Mouse (Mus musculus) lung, embryonic 14.5 days (tissue): Measurements from ENCODE around the gene Aff3. TPM values are rescaled to one million over a fixed set of nuclear protein-coding genes. Genes with fewer than 3 reads are reported as not detected.

Source experiments
- ATAC-seq: fragments of 200-750 bp; cut with Nextera tagmentation; 2 replicates; pipeline ENCODE4 v1.8.0; 2017; ENCODE audit warnings: mild to moderate bottlenecking, moderate TSS enrichment, moderate library complexity; ENCODE audit not compliant: insufficient read depth
- DNase-seq: peaks from one replicate; pipeline ENCODE4 v3.0.0-alpha.2; 2015
- H3K27ac ChIP-seq: fragments of 300-500 bp; sonication (generic); 2 replicates; pipeline ENCODE4 v1.5.1; 2014; ENCODE audit warnings: low read depth, mild to moderate bottlenecking, moderate library complexity
- H3K27me3 ChIP-seq: fragments of 300-500 bp; sonication (generic); 2 replicates; pipeline ENCODE4 v1.6.1; 2014; ENCODE audit warnings: low read length, control low read depth; ENCODE audit not compliant: insufficient read depth
- H3K36me3 ChIP-seq: fragments of 300-500 bp; sonication (generic); 2 replicates; pipeline ENCODE4 v1.6.1; 2014; ENCODE audit warnings: control low read depth; ENCODE audit not compliant: insufficient read depth
- H3K4me1 ChIP-seq: fragments of 300-500 bp; sonication (generic); 2 replicates; pipeline ENCODE4 v1.6.1; 2014; ENCODE audit warnings: antibody characterized with exemption, control low read depth; ENCODE audit not compliant: insufficient read depth
- H3K4me2 ChIP-seq: fragments of 300-500 bp; sonication (generic); 2 replicates; pipeline ENCODE4 v1.6.1; 2014; ENCODE audit warnings: mild to moderate bottlenecking
- H3K4me3 ChIP-seq: fragments of 300-500 bp; sonication (generic); 2 replicates; pipeline ENCODE4 v1.5.1; 2014; ENCODE audit warnings: low read depth, low read length
- H3K9ac ChIP-seq: fragments of 300-500 bp; sonication (generic); 2 replicates; pipeline ENCODE4 v1.6.1; 2014
- H3K9me3 ChIP-seq: fragments of 300-500 bp; sonication (generic); 2 replicates; pipeline ENCODE4 v1.6.1; 2016; ENCODE audit warnings: low read depth, low read length, control low read depth
- CTCF ChIP-seq: IDR thresholded peaks from 2 replicates; pipeline ENCODE4 v1.5.1; 2016; ENCODE audit warnings: antibody characterized with exemption, low read depth
- WGBS: fragments of 180-500 bp; shearing (Covaris S2); extraction: QIAGEN DNeasy Blood & Tissue Kit; methylation state at CpG from one replicate; pipeline ENCODE4 v1.1.7; 2014; 5-methylcytosine and 5-hydroxymethylcytosine counted together
- polyA plus RNA-seq: library from polyadenylated mRNA; unstranded; fragments of >200 nt; fragmentation: Nextera tagmentation; extraction: Ambion mirVana; gene quantifications from 2 replicates; pipeline ENCODE4 v1.2.1, GENCODE M21; 2014

Gene Aff3
- polyA plus RNA-seq, 1 experiment from 2014 or later: 15.2 TPM

DNA sequence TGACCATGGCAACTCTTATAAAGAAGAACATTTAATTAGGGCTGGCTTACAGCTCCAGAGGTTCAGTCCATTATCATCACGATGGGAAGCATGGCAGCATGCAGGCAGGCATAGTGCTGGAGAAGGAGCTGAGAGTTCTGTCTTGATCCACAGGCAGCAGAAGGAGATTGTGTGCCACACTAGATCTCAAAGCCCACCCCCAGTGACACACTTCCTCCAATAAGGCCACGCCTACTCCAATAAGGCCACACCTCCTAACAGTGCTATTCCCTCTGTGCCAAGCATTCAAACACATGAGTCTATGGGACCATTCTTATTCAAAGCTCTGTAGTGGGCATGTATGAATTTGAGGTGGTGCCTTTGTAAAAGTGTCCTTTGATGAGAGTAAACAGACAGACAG is 523.8 kb downstream of the Aff3 start:
- no peaks in the 10 kb centered on the region for H3K27me3 ChIP-seq
- ATAC-seq (no peak), DNase-seq (no peak)
- no peaks in the 10 kb centered on the region for H3K9me3 ChIP-seq
- no peak for TF ChIP-seq CTCF
- no peaks in the 10 kb centered on the region for H3K4me1 ChIP-seq
- WGBS: 79% methylated on average over 2 of the region's 2 CpGs
- no peaks in the 10 kb centered on the region for H3K36me3 ChIP-seq
- H3K27ac ChIP-seq: no peak overlapping the region
- H3K4me2 ChIP-seq: no peak overlapping the region
- H3K4me3 ChIP-seq: no peak overlapping the region
- no peak overlapping the region for H3K9ac ChIP-seq

DNA sequence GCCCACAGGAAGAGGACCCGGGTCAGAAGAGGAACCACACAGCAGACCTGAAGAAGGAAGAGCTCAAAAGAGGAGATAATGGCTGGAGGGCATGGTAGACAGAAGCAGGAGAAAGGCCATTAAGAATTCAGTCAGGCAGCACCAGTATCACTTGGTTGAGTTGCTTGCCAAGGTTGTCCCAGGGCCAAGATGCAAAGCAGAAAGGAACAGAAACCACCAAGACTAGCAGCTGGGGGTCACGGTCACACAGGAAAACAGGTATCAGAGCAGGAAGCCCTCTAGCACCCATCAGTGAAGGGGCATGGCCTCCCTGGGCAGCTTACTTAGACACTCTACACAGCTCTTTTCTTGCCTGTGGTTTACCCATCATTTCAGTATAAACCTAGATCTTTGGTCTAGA is 525.4 kb downstream of the Aff3 start:
- no peak for TF ChIP-seq CTCF
- Histone ChIP-seq H3K9me3 (no peaks in the 10 kb centered on the region), H3K4me1 (no peaks in the 10 kb centered on the region), H3K9ac (no peak overlapping the region), H3K4me2 (no peak overlapping the region), H3K27me3 (no peaks in the 10 kb centered on the region), H3K4me3 (no peak overlapping the region), H3K36me3 (no peaks in the 10 kb centered on the region), H3K27ac (no peak overlapping the region)
- no peak for ATAC-seq
- WGBS: 79% methylated on average over 2 of the region's 2 CpGs
- no peak for DNase-seq

DNA sequence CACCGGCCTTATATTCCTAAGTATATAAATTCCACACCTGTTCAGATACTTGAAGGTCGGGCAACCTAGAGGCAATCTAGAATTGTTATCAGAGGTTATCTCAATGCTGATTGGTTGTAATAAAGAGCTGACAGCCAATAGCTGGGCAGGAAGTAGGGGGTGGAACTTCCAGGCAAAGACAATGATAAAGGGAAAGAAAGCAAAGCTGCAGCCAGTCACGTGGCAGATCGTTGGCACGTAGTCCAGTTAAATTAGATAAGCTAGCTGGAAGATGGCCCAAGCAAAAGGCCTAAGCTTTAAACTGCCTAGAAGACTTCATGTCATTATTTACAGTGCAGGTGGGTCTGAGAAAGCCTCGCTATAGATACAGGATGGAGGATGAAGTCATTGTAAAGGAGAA is 531.8 kb downstream of the Aff3 start:
- Histone ChIP-seq H3K4me2 (no peak overlapping the region), H3K4me1 (peaks cover 4% of the 10 kb centered on the region), H3K9me3 (no peaks in the 10 kb centered on the region), H3K27ac (no peak overlapping the region), H3K27me3 (no peaks in the 10 kb centered on the region), H3K36me3 (no peaks in the 10 kb centered on the region), H3K4me3 (no peak overlapping the region), H3K9ac (no peak overlapping the region)
- ATAC-seq (no peak), DNase-seq (peak; percentile 62)
- WGBS: 50% methylated on average over 6 of the region's 6 CpGs
- no peak for TF ChIP-seq CTCF

DNA sequence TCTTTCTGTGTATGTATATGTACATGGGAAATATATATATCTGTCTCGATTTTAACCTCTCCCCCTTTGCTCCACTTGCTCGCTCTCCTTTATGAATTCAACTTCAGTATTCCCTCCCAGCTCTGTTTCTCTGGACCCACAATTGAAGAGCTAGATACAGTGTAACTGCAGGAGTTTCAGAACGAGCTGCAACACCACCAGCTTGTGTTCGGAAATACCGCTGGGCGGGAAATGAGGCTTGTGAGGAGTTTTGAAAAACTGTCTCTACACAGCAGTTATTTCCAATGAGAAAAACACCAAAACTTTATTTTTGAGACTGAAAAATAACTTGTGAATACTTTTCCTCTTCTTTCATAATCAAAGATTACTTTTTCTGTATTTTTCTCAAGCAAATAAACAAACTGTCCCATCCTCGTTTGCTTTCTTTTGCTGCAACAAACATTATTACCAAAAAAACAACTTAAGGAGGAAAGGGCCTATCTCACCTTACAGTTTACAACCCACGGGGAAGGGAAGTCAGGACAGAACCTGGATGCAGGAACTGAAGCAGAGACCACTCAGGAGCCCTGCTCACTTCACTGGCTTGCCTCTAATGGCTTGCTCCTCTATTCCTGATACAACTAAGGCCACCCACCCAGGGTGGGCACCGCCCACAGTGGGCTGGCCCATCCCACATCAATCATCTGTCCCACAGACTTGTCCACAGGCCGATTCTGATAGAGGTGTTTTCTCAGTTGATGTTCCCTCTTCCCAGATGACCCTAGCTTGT is 533.9 kb downstream of the Aff3 start:
- 35% methylated on average over 10 of the region's 10 CpGs for WGBS
- Histone ChIP-seq H3K27ac (no peak overlapping the region), H3K4me2 (peak overlapping the region; percentile 63), H3K4me3 (no peak overlapping the region), H3K9me3 (no peaks in the 10 kb centered on the region), H3K9ac (no peak overlapping the region), H3K4me1 (peaks cover 4% of the 10 kb centered on the region), H3K27me3 (no peaks in the 10 kb centered on the region), H3K36me3 (no peaks in the 10 kb centered on the region)
- TF ChIP-seq CTCF: no peak
- no peak for ATAC-seq
- peak; percentile 38 for DNase-seq

DNA sequence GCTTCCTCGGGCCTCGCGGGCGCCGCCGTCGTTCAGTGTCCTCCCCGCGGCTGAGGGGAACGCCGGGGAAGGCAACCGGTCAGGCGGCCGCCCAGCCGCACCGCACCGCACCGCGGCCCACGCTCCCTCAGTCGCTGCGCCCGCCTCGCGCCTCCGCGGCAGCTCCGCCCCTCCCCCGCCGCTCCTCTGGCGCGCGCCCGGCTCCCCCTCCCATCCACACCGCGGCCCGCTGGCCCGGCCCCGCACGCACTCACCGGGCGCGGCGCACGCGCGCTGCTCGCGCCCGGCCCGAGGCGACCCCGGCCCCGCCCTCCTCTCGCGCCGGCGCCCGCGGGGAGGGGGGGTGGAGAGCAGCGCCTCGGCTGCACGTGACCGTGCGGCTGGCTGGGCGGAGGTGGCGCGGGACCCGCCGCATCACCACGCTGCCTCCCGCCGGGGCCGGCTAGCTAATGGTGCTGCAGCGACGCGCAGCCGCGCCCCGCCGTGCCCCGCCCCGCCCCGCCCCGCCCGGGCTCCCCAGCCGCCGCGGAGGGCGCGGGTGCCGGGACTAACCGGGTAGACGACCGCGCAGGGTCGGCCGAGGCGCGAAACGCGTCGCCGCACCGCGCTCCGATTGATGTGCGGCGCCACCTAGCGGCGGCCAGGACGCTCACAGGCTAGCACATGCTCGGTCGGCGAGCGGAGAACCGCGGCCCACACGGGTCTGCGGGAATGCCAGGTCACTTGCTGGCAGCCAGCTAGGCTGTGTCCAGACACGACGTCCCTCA is 535.1 kb downstream of the Aff3 start, which contains the start of gene Rev1:
TSS of gene Rev1 (minus strand) at position 301 of the 767 bp plus-strand sequence.
- Histone ChIP-seq H3K9me3 (no peaks in the 10 kb centered on the region), H3K27me3 (no peaks in the 10 kb centered on the region), H3K36me3 (no peaks in the 10 kb centered on the region), H3K4me3 (peak within 1 kb of the TSS; percentile 87), H3K4me2 (peak within 1 kb of the TSS; percentile 63), H3K4me1 (peaks cover 4% of the 10 kb centered on the region), H3K9ac (peak within 1 kb of the TSS; percentile 91), H3K27ac (peak within 1 kb of the TSS; percentile 86)
- TF ChIP-seq CTCF: peak; percentile 87
- ATAC-seq (peak; percentile 93), DNase-seq (peak; percentile 94)
- WGBS: under 1% methylated on average over 78 of the region's 122 CpGs

DNA sequence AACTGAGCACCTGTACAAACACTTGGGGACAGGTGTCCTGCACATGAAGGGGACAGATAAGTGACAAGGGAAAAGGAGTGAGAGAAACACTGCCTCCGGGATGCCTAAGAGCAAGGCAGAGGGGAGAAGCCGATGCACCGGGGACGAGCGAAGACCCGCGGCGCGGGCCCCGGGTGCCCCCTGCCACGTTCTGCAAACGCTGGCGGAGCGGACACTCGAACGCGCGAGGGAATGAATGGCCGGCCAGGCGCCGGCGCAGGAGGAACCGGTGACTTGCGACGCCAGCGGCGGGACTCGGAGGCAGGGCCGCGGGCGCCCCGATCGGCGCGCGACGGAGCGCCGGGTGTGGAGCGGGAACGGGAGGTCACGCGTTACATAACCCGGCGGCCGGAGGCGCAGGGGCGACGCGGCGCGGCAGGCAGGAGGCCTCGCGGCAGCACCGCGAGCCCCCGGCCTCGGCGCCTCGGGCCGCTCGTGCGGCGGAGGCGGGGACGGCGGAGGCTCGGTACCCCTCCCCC is 535.8 kb downstream of the Aff3 start:
- H3K4me3 ChIP-seq: peak overlapping the region; percentile 87
- no peak for TF ChIP-seq CTCF
- H3K9me3 ChIP-seq: no peaks in the 10 kb centered on the region
- H3K27me3 ChIP-seq: no peaks in the 10 kb centered on the region
- peak overlapping the region; percentile 91 for H3K9ac ChIP-seq
- H3K4me2 ChIP-seq: peak overlapping the region; percentile 63
- ATAC-seq: no peak
- H3K27ac ChIP-seq: peak overlapping the region; percentile 86
- under 1% methylated on average over 53 of the region's 68 CpGs for WGBS
- H3K36me3 ChIP-seq: no peaks in the 10 kb centered on the region
- H3K4me1 ChIP-seq: peaks cover 4% of the 10 kb centered on the region
- peak; percentile 67 for DNase-seq

Other genes with a start within 250 kb of the Aff3 start
- 0.99 and 1.0 TPM in 2 replicates for gene Lonrf2, start 171.8 kb upstream of the Aff3 start, polyA plus RNA-seq
- 2.2 and 3.9 TPM in 2 replicates for gene Chst10, start 233.2 kb upstream of the Aff3 start, polyA plus RNA-seq